Mouse (Mus musculus) heart, embryonic 10.5 days (tissue): ENCODE measurements at regions not wholly inside any gene's neighbourhood (a gene's known extent, or its start where the extent isn't known, plus 50 kb on each side); places are given as distances from the start of the nearest gene placed in this dataset.

ENCODE experiments used
- DNase-seq: peaks from one replicate; pipeline ENCODE4 v3.0.0-alpha.2; 2017; ENCODE audit warnings: low spot score
- H3K27ac ChIP-seq: fragments of 300-500 bp; sonication (generic); 2 replicates; pipeline ENCODE4 v1.5.1; 2016; ENCODE audit warnings: mild to moderate bottlenecking
- H3K27me3 ChIP-seq: fragments of 300-500 bp; sonication (generic); 2 replicates; pipeline ENCODE4 v1.6.1; 2016; ENCODE audit warnings: mild to moderate bottlenecking; ENCODE audit not compliant: poor library complexity, insufficient read depth, severe bottlenecking
- H3K36me3 ChIP-seq: fragments of 300-500 bp; sonication (generic); 2 replicates; pipeline ENCODE4 v1.6.1; 2016; ENCODE audit warnings: mild to moderate bottlenecking, moderate library complexity
- H3K4me1 ChIP-seq: fragments of 300-500 bp; sonication (generic); 2 replicates; pipeline ENCODE4 v1.6.1; 2016; ENCODE audit warnings: mild to moderate bottlenecking
- H3K4me3 ChIP-seq: fragments of 300-500 bp; sonication (generic); 2 replicates; pipeline ENCODE4 v1.5.1; 2016; ENCODE audit warnings: mild to moderate bottlenecking, moderate library complexity
- H3K9me3 ChIP-seq: fragments of 300-500 bp; sonication (generic); 2 replicates; pipeline ENCODE4 v1.6.1; 2016; ENCODE audit warnings: mild to moderate bottlenecking, moderate library complexity
- WGBS: fragments of 180-500 bp; shearing (Covaris S2); methylation state at CpG from one replicate; pipeline ENCODE4 v1.1.7; 2016; 5-methylcytosine and 5-hydroxymethylcytosine counted together

GRCm38 (mm10) chr13:48383580-48384445 lies 122.8 kb downstream of the Id4 start:
- no peaks in the 10 kb centered on the region for H3K9me3 ChIP-seq
- no peak overlapping the region for H3K4me3 ChIP-seq
- 83% methylated on average over 13 of the region's 13 CpGs for WGBS
- no peaks in the 10 kb centered on the region for H3K4me1 ChIP-seq
- no peak for DNase-seq
- H3K36me3 ChIP-seq, result no peaks in the 10 kb centered on the region
- H3K27ac ChIP-seq, result no peak overlapping the region
- H3K27me3 ChIP-seq, result no peaks in the 10 kb centered on the region

GRCm38 (mm10) chr13:48384901-48385300 lies 123.9 kb downstream of the Id4 start:
- Histone ChIP-seq H3K36me3 (no peaks in the 10 kb centered on the region), H3K4me3 (no peak overlapping the region), H3K4me1 (no peaks in the 10 kb centered on the region), H3K27ac (no peak overlapping the region), H3K9me3 (no peaks in the 10 kb centered on the region), H3K27me3 (no peaks in the 10 kb centered on the region)
- 80% methylated on average over 11 of the region's 11 CpGs for WGBS
- no peak for DNase-seq

GRCm38 (mm10) chr13:48391126-48391525 lies 122.1 kb downstream of the Zfp169 start:
- no peak overlapping the region for H3K4me3 ChIP-seq
- WGBS, result 84% methylated on average over 11 of the region's 11 CpGs
- H3K27me3 ChIP-seq, result no peaks in the 10 kb centered on the region
- no peaks in the 10 kb centered on the region for H3K36me3 ChIP-seq
- H3K27ac ChIP-seq, result no peak overlapping the region
- no peaks in the 10 kb centered on the region for H3K9me3 ChIP-seq
- DNase-seq, result peak; percentile 65
- no peaks in the 10 kb centered on the region for H3K4me1 ChIP-seq

- peaks cover 11% of the 10 kb centered on the region for H3K4me1 ChIP-seq
- no peaks in the 10 kb centered on the region for H3K9me3 ChIP-seq
- peak; percentile 66 for DNase-seq
- no peak overlapping the region for H3K4me3 ChIP-seq
- 9% methylated on average over 1 of the region's 1 CpGs for WGBS
- H3K36me3 ChIP-seq, result no peaks in the 10 kb centered on the region
- no peak overlapping the region for H3K27ac ChIP-seq
- H3K27me3 ChIP-seq, result no peaks in the 10 kb centered on the region
Observed at GRCm38 (mm10) chr13:48397761-48398160, 115.5 kb downstream of the Zfp169 start.

GRCm38 (mm10) chr13:48398617-48399016 lies 114.6 kb downstream of the Zfp169 start:
- H3K27ac ChIP-seq, result no peak overlapping the region
- no peaks in the 10 kb centered on the region for H3K9me3 ChIP-seq
- no peaks in the 10 kb centered on the region for H3K27me3 ChIP-seq
- peak; percentile 4 for DNase-seq
- H3K4me3 ChIP-seq, result no peak overlapping the region
- WGBS, result 71% methylated on average over 3 of the region's 3 CpGs
- H3K36me3 ChIP-seq, result no peaks in the 10 kb centered on the region
- peaks cover 11% of the 10 kb centered on the region for H3K4me1 ChIP-seq

GRCm38 (mm10) chr13:48402316-48402715 lies 110.9 kb downstream of the Zfp169 start:
- Histone ChIP-seq H3K4me3 (no peak overlapping the region), H3K36me3 (no peaks in the 10 kb centered on the region), H3K27me3 (no peaks in the 10 kb centered on the region), H3K9me3 (no peaks in the 10 kb centered on the region), H3K27ac (no peak overlapping the region), H3K4me1 (peaks cover 11% of the 10 kb centered on the region)
- peak; percentile 59 for DNase-seq
- WGBS, result 2% methylated on average over 5 of the region's 5 CpGs

GRCm38 (mm10) chr13:48422438-48423329 lies 90.6 kb downstream of the Zfp169 start:
- no peak overlapping the region for H3K4me3 ChIP-seq
- H3K9me3 ChIP-seq, result no peaks in the 10 kb centered on the region
- no peak overlapping the region for H3K27ac ChIP-seq
- H3K36me3 ChIP-seq, result no peaks in the 10 kb centered on the region
- no peak for DNase-seq
- 0 out of 2 replicates have a peak, but pooled peaks cover 10% of the 10 kb centered on the region for H3K4me1 ChIP-seq
- WGBS, result 49% methylated on average over 9 of the region's 9 CpGs
- H3K27me3 ChIP-seq, result no peaks in the 10 kb centered on the region

- Histone ChIP-seq H3K27me3 (no peaks in the 10 kb centered on the region), H3K4me1 (0 out of 2 replicates have a peak, but pooled peaks cover 16% of the 10 kb centered on the region), H3K27ac (no peak overlapping the region), H3K9me3 (no peaks in the 10 kb centered on the region), H3K4me3 (no peak overlapping the region), H3K36me3 (no peaks in the 10 kb centered on the region)
- no peak for DNase-seq
- 59% methylated on average over 5 of the region's 5 CpGs for WGBS
Observed at GRCm38 (mm10) chr13:48426816-48427215, 86.4 kb downstream of the Zfp169 start.

GRCm38 (mm10) chr13:48436659-48437345 lies 76.4 kb downstream of the Zfp169 start:
- no peak overlapping the region for H3K4me3 ChIP-seq
- 58% methylated on average over 14 of the region's 14 CpGs for WGBS
- no peaks in the 10 kb centered on the region for H3K36me3 ChIP-seq
- DNase-seq, result no peak
- H3K4me1 ChIP-seq, result peaks cover 20% of the 10 kb centered on the region
- H3K27ac ChIP-seq, result no peak overlapping the region
- H3K9me3 ChIP-seq, result no peaks in the 10 kb centered on the region
- no peaks in the 10 kb centered on the region for H3K27me3 ChIP-seq
